Mouse (Mus musculus) gastrocnemius, adult 18-20 months (tissue): ENCODE measurements around the gene Sbf2. TPM values are rescaled to one million over a fixed set of nuclear protein-coding genes. Genes with fewer than 3 reads are reported as not detected.

Experiments
- DNase-seq: peaks from one replicate; pipeline ENCODE4 v3.0.0; 2021; ENCODE audit warnings: low spot score
- total RNA-seq, 2 experiments: library from RNA; stranded (reverse); gene quantifications; 2 replicates each; pipeline ENCODE4 v1.2.3; 2021

Gene Sbf2
- total RNA-seq, 2 experiments from 2014 or later = 9.1 to 9.3 TPM

DNA sequence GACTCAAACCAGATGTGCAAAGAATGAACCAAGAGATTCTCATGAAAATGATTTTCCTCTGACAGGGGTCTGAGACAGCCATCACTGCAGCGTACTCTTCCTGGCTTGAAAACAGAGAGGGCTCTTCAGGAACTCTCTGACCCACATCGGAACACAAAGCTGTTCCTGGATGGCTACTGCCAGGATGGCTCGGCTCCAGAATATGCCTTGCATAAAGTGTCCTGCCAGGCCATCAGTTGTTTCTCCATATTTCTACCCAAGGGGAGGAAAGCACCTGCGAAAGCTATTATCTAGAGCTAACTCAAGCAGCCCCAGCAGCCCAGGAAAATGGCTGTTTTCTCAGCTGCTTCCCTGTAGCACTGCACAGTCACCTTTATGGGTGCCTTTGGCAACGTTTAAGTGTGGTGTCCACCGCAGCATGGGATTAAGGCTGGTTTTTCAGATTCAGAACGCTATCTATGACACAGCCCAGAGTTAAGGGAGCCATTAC lies 300.3 kb downstream of the Sbf2 start:
- no peak for DNase-seq

DNA sequence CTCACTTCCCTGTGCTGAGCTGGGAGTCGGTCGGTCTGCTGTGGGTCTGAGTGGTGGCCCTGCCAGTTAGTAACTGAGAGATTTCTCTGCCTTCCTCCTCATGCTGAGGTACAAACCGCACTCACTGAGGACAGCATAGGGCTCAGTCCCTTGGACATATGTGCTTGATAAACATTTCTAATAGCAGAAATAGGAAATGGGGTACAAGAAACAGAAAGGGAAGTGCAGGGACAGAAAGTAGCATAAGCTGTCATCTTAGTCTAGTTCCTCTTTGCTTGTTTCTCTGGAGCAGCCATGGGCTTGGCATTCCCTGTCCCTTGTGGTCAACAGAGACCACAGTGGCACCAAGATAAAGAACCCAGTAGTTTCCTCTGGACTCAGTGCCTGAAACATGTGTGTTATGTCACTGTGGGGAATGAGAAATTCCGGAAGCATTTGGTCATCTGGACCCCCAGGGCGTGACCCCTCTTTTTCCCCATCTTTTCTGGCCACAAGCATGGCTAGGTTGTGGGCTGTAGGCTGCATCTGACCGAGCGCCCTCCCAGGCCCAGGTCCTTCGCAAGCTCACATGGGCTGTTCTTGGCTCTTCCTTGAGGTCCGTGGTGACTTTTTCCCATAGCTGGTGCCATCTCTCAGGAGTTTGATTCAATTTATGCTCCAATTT lies 301.2 kb downstream of the Sbf2 start:
- no peak for DNase-seq

DNA sequence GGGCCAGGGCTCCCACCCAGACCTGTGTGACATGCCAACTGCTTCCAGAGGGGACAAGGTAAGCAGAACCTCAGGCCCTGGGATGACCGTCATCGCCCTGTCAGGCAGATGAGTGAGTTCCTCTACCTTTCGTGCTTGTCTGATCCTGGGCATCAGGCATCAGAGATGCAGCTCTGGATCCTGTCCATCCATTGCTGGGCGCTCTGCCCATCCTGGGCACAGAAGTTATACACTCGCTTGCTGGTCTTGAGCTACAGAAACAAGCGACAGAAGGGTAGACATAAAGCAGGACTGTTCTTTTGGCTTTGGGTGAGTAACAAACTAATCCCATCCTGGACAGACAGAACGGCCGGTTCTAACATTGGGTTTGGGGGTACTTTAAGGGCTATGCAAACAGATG lies 305.5 kb downstream of the Sbf2 start:
- no peak for DNase-seq

GRCm38 (mm10) chr7:110307741-110308140 lies 307.0 kb downstream of the Sbf2 start:
- DNase-seq = peak; percentile 63

- no peak for DNase-seq
Observed at GRCm38 (mm10) chr7:110306281-110306680, 308.4 kb downstream of the Sbf2 start.

GRCm38 (mm10) chr7:110305486-110305885 lies 309.2 kb downstream of the Sbf2 start:
- DNase-seq = no peak

GRCm38 (mm10) chr7:110302886-110303285 lies 311.8 kb downstream of the Sbf2 start:
- no peak for DNase-seq

GRCm38 (mm10) chr7:110298739-110299410 lies 315.8 kb downstream of the Sbf2 start:
- no peak for DNase-seq

DNA sequence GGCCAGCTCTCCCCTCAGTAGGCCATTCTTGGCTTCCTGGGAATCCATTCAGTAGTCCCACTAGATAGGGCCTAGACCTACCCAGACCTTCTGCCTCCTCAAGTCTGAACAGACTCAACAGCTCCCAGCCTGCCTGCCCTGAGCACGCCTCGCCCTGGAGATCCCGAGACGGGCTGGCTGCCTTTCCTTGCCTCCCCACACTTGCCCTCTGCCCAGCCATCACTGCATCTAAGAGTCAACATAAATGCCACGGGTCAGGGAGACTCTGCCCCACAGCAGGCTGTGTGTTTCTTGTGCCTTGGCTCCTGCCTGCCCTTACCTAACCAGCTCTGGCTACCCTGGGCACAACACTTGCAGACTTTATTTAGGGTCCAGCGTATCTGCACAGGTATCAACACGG lies 316.6 kb downstream of the Sbf2 start:
- no peak for DNase-seq

DNA sequence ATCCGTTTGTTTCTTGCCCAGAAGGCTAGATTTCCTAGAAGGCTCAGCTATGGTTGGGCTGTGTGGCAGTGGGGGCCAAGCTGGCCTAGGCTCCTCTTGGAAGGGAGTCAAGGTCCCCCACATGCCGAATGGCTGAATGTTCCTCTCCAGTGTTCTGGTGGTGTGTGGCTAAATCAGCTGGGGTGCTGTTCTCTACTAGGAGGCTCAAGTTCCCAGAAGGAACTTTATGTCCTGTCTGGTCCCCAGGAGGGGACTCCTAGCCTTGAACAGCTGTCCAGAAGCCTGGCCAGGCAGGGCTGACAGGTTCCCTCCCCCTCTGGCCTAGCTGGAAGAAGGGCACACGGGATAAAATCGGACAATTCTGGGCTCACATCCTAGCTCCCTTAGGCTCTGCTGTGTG lies 317.1 kb downstream of the Sbf2 start:
- DNase-seq = peak; percentile 72

GRCm38 (mm10) chr7:110296889-110297603 lies 317.7 kb downstream of the Sbf2 start:
- peak; percentile 89 for DNase-seq

DNA sequence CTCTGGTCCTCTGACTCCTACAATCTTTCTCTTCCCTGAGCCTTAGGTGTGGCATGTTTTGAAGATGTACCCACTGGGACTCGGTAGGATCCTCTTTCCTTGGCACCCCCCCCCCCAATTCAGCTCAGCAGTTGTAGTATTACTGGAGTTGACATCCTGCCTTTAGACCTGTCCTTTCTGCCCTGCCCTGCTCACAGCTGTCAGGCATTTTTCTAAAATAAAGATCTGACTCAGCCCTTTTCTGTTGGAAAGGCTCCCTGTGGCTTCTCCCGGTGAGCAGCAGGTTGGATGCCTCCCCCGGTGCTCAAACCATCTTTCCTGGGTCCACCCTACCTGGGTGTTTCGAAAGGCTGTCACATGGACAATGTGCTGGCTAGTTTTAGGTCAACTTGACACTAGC lies 325.1 kb downstream of the Sbf2 start:
- DNase-seq = no peak

DNA sequence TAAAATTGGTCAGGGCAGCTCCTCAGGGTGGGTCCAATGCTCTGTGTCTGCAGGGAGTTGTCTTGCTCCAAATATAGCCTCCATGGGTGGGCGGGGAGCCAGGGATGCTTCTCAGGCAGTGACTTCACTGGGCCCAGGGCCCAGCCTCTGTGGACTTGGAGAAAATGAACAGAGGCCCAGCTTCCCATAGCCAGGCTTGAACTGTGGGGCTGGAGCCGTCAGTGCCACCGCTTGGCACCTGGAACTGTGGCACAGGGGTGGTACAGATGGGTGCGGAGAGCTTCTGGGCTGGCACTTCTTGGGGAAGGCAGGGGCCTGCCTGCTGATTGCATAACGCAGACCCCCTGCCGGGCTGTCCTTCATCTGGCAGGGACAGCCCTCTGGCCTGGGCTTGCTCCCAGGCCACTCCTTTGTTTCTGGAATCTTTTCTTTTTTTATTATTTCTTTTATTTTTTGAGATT lies 326.0 kb downstream of the Sbf2 start:
- peak; percentile 91 for DNase-seq

DNA sequence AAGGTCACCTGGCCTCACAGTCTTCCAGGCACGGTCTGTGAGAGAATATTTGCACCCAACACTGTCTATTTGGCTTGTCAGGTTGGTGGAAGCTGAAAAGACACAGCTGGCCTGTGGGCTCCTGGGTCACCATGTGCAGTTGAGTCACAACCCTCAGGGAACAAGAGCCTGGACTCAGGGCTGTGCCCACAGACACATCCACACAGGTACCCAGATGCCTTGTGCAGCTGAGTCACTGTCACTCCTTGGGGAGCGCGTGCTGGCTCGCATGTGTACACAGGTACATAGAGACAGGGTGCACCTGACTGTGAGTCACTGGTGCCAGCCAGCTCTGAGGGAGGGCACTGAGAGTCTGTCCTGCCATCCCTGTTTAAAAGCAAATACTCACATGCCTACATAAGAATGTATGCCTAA lies 326.5 kb downstream of the Sbf2 start:
- DNase-seq = no peak

DNA sequence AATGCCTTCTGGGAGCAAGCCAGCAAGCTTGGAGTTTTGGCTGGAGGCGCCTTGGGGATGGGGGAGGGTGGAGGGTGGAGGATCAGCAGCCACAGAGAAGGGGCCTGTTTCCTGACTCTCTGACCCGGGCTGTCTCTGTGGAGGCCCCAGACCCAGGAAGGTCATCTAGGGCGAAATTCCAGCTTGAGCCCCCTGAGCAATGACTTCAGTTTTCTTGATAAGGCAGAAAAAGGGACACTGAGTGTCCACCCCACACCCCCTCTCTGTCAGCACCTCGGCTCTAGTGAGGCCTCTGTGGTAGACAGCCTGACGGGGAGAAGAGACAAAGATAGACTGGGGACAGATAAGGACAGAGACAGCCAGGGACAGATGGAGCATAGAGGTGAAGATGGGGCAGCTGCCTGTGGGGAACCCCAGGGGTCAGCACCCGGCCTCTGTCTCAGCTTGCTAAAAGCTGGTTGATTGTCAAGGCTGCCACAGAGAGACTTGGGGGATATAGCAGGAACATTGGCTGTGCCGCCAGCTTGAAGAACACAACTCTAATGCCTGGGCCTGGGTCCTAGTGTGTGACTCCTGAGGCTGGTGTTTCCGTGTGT lies 327.1 kb downstream of the Sbf2 start:
- DNase-seq = no peak

- DNase-seq = peak; percentile 81
Observed at GRCm38 (mm10) chr7:110286838-110287475, 327.8 kb downstream of the Sbf2 start.

DNA sequence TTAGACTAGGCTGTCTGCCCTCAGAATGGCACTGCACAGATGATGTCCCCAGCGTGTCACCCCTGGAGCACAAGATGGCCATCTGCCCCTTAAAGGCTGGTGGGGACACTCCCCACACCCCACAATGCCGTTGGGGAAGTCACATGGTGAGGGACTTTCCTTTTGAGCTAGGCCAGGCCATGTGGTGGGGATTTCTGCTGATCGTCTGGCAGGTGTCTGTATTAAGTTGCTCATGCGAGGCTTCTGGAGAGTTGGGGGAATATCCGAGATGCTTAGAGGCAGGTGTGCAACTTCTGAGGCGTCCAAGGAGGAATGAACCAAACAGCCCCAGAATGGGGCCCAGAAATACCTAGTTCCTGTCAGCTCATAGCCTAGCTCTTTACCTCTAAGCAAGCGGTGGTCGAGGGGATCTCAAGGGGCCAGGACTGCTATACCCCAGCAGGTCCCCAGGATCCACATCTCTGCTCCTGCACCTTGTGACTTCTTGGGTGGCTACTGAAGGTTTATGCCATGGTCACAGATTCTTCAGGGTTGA lies 328.5 kb downstream of the Sbf2 start:
- no peak for DNase-seq

- DNase-seq = no peak
Observed at GRCm38 (mm10) chr7:110285849-110286151, 328.9 kb downstream of the Sbf2 start.

DNA sequence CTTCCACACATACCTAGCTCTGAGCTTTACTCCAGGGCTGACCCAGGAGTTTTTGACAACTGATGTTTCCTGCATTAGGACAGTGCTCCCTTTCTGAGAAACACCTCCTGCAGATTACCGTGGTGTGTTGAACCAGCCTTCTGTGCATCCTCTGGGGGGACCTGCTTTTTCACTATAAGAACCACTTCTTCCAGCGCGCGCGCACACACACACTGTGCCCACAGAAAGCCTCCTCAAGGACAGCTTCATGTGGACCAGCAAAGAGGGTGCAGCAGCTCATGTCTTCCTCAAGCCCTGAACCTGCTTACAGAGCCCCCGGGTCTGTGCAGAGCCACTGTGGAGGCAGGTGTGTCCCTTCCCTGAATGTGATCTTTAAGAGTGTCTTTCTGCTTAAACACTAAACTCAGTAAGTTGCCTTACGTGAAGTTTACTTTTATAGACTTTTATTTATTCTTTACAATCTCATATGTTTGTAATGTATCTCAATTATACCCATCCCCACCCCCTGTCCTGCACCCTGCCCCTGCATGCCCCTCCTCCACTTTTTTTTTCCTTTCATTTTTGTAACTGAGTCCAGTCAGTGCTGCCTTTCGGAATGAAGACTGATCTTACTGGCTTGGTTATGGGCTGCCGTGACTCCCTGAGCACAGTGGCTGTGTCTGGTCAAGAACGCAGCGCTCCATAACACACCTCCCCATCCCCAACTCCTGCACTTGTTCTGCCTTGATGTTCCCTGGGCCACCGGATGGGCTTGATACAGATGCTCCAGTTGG lies 329.5 kb downstream of the Sbf2 start:
- DNase-seq = no peak

- DNase-seq = no peak
Observed at GRCm38 (mm10) chr7:110283484-110284275, 331.0 kb downstream of the Sbf2 start.
